Mouse (Mus musculus) effector memory CD4-positive, alpha-beta T cell, adult 7 months (primary cell): Measurements from ENCODE around the gene Tmem170b. TPM values are rescaled to one million over a fixed set of nuclear protein-coding genes. Genes with fewer than 3 reads are reported as not detected.

Experiments used
- polyA plus RNA-seq: library from polyadenylated mRNA; unstranded; fragments of 100-300 nt; shearing (Covaris generic); gene quantifications from one replicate; pipeline ENCODE4 v1.2.1, GENCODE M21; 2017

The Tmem170b gene
- polyA plus RNA-seq = 11.2 TPM

DNA sequence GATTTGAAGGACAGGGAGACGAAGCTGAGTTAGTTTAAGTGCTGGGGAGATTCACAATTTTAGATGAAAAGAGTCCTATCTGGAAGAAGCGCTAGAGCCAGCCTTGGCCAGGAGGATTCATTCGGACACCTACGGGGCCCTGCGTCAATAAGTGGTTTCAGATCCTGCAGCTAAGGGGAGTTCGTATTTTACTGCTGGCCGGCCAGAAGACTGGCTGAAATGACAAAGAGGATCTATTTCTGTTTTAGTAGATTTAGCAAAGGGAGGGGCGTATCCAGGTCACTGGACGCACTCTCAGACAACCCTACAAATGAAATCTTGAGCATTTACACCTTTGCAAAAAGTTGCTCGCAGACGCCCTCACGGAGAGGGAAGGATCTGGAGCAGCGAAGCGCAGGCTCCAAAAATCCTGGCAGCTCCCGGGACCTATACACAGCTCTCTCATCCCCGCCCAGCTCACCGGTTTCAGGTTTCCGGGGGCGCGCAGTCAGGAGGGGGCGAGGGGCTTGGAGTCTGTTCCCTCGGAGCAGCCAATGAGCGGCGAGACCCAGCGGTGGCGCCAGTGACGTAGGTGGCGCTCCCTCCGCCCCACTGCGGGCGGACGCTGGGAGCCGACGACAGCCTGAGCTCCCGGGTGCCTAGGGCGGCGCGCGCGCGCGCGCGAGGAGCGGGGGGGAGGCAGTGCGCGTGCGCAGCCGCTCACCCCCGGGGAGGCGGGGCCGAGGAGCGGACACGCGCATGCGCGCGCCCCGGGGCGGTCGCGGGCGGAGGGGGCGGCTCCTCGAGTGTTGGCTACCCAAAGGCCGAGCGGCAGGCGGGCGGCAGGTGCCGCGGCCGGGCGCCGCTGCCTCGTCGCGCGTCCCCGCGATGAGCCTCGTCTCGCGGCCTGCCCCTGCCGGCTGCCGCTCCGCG, at the start of gene Tmem170b:
Gene Tmem170b, plus strand, starts transcription at position 809 of the 912 bp plus-strand sequence.

Other genes with a start within 250 kb of the Tmem170b start
- 126 TPM for gene Nedd9, start 118.5 kb upstream of the Tmem170b start, polyA plus RNA-seq
- 0.49 TPM for gene Adtrp, start 241.8 kb downstream of the Tmem170b start, polyA plus RNA-seq